Mouse (Mus musculus) erythroblast, embryonic 14.5 days (primary cell): ENCODE results near the gene Gm29666.

Source experiments
- GATA1 ChIP-seq: IDR thresholded peaks from 2 replicates; pipeline ENCODE4 v1.6.1; 2012; ENCODE audit warnings: low read length, inconsistent platforms, mixed read lengths
- TAL1 ChIP-seq: IDR thresholded peaks from 3 replicates; pipeline ENCODE4 v1.6.1; 2012; ENCODE audit warnings: low read length, inconsistent platforms, mixed read lengths

DNA sequence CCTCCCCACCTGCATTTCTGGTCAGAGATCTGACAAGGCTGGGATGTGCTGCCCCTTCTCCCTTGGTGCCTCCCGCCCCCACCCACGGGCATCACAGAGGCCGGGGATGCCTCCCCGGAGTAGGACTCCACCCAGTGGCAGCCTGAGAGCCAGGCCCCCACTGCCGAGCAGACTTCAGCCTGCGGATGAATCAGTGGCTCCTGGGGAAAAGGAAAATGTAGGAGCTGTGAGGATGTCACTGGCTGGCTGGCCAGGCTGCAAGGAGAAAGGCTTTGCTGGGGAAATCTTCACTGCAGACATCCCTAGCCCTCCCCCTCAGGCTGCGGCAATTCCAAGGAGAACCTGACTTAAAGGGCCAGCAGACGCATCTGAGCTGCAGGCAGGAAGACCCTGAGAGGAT is 40.9 kb upstream of the Gm29666 start:
- TF ChIP-seq GATA1: no peak
- TF ChIP-seq TAL1: no peak
